Mouse (Mus musculus) mesoderm, embryonic 11.5 days (tissue): ENCODE measurements around the gene Rpl10a.

Experiments used
- DNase-seq: peaks from one replicate; pipeline ENCODE4 v3.0.0-alpha.2; 2012; ENCODE audit warnings: low read depth, low spot score

The Rpl10a gene

GRCm38 (mm10) chr17:28328366-28328928 lies at the start of gene Rpl10a:
Rpl10a (plus strand) TSS chr17:28328471.
- peak; percentile 98 for DNase-seq

- DNase-seq: no peak
These were observed 49.0 kb upstream of the Rpl10a start for GRCm38 (mm10) chr17:28279236-28279635.

- no peak for DNase-seq
These were observed 48.4 kb upstream of the Rpl10a start for GRCm38 (mm10) chr17:28279780-28280422.

DNA sequence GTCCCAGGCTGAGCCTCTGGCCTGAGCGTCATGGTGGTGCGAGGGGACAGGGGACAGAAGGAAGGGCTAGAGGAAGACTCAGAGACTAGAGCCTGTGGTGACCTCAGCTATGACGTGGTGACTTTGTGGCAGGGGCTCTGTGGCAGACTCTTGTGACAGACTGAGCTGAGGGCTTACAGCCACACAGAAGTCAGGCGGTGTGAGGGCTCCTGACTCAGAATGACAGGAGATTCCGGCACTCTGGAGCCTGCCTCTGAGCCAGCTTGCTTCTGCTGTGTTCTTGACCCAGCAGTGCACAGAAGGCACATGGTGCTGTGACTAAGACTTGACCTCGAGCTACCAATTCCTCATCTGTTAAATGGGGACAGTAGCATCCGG lies 47.9 kb upstream of the Rpl10a start:
- DNase-seq: no peak

- DNase-seq: no peak
These were observed 47.4 kb upstream of the Rpl10a start for GRCm38 (mm10) chr17:28280831-28281377.

DNA sequence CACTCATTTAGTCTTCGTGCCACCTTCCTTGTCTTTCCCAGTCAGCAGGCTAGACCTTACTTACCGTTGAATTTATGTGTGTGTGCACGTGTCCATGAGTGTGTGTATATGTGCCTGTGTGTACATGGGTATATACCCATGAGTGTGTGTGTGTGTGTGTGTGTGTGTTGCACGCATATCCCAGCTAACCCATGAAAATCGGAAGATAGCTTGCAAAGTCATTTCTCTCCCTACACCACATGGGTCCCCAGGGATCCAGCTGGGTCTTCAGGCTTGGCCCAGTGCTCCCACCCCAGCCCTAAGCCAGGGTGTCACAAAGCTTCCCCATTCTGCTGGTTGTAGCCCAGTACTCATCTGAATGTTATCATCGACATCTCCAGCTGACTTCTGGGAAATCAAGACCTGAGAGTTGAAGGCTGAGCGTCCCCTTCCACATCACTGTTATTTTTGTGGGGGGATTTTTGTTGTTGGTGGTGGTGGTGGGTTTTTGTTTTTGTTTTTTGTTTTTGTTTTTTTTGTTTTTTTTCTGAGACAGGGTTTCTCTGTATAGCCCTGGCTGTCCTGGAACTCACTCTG lies 46.3 kb upstream of the Rpl10a start:
- no peak for DNase-seq

GRCm38 (mm10) chr17:28283199-28283598 lies 45.1 kb upstream of the Rpl10a start:
- no peak for DNase-seq

GRCm38 (mm10) chr17:28286133-28286532 lies 42.1 kb upstream of the Rpl10a start:
- no peak for DNase-seq

DNA sequence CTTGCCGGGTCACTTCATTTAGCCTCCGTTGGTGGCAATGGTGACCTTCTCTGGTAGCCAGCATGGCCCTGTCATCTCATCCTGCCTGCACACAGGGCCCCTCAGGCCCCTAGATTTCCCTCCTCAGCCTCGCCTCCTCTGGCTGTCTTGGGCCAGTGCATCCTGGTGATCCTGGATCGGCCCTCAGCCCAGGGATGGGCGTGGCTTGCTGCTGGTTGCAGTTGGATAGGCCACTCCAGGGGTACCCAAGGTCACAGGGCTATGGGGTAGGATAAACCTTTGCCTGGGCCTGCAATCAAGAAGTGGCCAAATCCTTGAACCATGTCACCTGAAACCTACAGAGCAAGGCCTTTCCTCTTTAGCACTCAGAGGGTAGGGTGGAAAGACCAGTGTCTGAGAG lies 41.3 kb upstream of the Rpl10a start:
- DNase-seq: no peak

GRCm38 (mm10) chr17:28287578-28287977 lies 40.7 kb upstream of the Rpl10a start:
- DNase-seq: no peak

GRCm38 (mm10) chr17:28287980-28288379 lies 40.3 kb upstream of the Rpl10a start:
- DNase-seq: no peak

DNA sequence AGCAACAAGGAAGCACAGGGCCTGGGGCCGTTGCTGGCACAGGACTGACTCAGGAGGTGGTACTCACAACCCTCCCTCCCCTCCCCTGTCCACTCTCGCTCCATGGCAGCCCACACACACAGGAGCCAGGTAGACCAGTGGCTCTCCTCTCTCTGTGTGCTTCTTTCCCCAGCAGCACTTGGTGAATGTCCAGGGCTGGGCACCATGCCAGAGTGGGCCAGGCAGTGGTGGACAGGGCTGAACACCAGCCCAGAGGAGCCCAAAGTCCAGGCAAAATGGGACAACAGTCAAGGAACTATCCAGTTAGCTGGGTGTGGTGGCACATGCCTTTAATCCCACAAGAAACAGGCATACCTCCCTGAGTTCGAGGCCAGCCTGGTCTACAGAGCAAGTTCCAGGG lies 38.0 kb upstream of the Rpl10a start:
- DNase-seq: no peak

- DNase-seq: no peak
These were observed 37.6 kb upstream of the Rpl10a start for GRCm38 (mm10) chr17:28290671-28291070.

DNA sequence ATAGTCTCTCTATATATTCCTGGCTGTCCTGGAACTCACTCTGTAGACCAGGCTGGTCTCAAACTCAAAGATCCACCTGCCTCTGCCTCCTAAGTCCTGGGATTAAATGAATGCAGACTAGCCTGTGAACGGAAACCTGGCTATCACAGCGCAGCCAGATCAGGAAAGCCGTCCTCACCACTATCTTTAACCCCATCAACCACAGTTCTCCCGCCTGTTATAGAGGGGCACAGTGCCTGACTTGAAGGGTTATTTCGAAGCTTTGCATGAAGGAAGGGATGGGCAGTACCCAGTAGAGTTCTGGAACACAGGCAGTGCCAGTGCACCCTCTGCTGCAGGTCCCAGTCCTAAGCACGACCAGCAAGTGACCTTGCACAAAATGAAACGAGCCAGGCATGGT lies 36.9 kb upstream of the Rpl10a start:
- DNase-seq: no peak

- no peak for DNase-seq
These were observed 34.6 kb upstream of the Rpl10a start for GRCm38 (mm10) chr17:28293716-28294115.

GRCm38 (mm10) chr17:28294449-28295333 lies 33.6 kb upstream of the Rpl10a start:
- no peak for DNase-seq

DNA sequence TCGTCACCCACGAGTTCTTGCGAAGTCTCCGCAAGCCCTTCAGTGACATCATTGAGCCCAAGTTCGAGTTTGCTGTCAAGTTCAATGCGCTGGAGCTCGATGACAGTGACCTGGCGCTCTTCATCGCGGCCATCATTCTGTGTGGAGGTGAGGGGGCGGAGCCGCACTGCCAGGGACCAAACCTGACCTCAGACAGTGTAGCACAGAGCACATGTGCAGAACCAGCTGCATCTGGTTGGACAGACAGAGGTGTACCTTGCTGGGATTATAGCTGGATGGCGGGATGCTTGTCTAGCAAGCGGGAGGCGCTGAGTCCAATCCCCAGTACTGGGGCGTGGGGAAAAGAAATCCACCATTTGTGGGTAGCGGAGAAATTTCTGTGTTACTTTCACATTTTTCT lies 29.4 kb upstream of the Rpl10a start:
- no peak for DNase-seq

DNA sequence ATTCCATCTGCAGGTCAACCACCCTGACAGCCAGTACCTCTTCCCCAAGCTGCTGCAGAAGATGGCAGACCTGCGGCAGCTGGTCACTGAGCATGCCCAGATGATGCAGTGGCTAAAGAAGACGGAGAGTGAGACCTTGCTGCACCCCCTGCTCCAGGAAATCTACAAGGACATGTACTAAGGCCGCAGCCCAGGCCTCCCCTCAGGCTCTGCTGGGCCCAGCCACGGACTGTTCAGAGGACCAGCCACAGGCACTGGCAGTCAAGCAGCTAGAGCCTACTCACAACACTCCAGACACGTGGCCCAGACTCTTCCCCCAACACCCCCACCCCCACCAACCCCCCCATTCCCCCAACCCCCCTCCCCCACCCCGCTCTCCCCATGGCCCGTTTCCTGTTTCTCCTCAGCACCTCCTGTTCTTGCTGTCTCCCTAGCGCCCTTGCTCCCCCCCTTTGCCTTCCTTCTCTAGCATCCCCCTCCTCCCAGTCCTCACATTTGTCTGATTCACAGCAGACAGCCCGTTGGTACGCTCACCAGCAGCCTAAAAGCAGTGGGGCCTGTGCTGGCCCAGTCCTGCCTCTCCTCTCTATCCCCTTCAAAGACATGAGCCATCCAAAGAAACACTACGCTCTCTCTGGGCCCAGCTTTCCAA lies 28.5 kb upstream of the Rpl10a start:
- no peak for DNase-seq

- no peak for DNase-seq
These were observed 27.9 kb upstream of the Rpl10a start for GRCm38 (mm10) chr17:28300323-28300722.

DNA sequence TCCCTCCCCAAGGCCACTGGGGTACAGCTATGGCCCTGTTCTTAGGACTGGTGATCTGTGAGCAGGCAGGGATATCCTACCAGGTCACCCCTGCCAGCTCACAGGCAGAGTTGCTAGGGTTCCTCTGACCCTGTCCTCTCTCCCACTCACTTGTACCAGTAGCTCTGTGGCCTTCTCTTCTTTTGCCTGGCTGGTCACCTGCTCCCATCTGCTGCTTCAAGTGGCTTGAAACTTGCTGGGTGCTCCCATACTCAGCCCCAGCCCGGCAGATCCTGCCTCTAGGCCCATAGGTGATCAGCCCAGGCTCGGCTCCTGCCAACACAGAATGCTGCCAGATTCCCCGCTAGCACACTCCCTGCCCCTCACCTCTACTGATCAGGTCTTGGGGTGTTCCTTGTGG lies 27.4 kb upstream of the Rpl10a start:
- DNase-seq: no peak

DNA sequence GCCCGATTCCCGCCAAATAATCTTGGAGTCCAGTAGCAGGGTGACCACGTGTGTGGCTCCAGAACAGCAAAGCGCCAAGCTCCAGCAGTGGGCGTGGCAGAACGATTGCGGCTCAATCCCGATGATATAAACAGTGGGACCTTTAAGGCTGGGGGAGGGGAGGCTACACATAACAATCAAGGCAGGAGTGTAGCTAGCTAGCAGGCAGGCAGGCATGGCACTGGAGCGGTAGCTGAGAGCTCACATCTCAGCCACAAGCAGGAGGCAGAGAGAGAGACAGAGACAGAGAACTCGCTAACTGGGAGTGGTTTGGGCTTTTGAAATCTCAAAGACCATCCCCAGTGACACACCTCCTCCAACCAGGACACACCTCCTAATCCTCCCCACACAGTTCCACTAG lies 23.1 kb upstream of the Rpl10a start:
- no peak for DNase-seq
